Mouse (Mus musculus): ENCODE measurements at regions not wholly inside any gene's neighbourhood (a gene's known extent, or its start where the extent isn't known, plus 50 kb on each side); places are given as distances from the start of the nearest gene placed in this dataset.

GRCm38 (mm10) chr1:128712876-128713275 is 120.8 kb upstream of the Cxcr4 start:
- no peak for DNase-seq

DNA sequence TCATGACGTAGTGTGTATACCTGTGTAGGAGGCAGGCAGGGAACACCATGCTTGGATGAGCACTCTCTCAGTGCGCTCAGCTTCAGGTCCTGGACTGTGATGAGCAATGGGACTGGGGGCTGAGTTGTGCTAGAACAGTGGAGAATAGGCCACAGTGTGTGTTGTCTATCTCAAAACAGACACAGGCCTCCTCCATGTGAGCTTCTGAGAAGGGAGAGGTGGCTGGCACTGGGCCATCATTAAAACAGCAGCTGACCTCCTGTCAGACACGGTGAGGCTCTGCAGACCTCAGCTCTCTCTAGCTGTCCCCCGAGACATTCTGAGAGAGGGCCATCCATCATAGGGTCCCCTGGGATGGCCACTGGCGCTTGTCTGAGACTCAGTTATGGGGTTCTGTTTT is 119.0 kb upstream of the Cxcr4 start:
- DNase-seq: no peak

- DNase-seq: no peak
Measured at GRCm38 (mm10) chr1:128707747-128708146, 115.7 kb upstream of the Cxcr4 start.

- no peak for DNase-seq
Measured at GRCm38 (mm10) chr1:128706167-128706566, 114.1 kb upstream of the Cxcr4 start.

- no peak for DNase-seq
Measured at GRCm38 (mm10) chr1:128705071-128705503, 113.0 kb upstream of the Cxcr4 start.

- no peak for DNase-seq
Measured at GRCm38 (mm10) chr1:128701326-128701725, 109.2 kb upstream of the Cxcr4 start.

DNA sequence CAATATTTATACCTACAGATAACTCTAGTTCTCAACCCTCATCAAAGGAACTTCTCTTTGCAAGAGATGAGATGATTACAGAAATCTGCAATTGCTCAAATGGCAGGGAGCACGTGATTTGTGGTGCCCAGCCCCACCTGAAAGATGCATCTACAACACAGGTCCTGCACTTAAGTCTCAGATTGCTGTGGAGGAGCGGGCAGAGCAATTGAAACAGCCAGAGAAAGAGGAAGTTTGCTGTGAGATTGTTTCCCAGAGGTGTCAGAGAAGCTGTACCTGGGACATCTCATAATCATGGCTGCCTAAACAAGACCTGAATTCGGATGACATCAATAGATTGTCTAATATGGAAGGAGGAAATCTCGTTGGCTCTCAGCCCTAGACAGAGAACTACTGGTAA is 105.9 kb upstream of the Cxcr4 start:
- DNase-seq: no peak

- no peak for DNase-seq
Measured at GRCm38 (mm10) chr1:128695936-128696335, 103.8 kb upstream of the Cxcr4 start.

- no peak for DNase-seq
Measured at GRCm38 (mm10) chr1:128692799-128693198, 100.7 kb upstream of the Cxcr4 start.

DNA sequence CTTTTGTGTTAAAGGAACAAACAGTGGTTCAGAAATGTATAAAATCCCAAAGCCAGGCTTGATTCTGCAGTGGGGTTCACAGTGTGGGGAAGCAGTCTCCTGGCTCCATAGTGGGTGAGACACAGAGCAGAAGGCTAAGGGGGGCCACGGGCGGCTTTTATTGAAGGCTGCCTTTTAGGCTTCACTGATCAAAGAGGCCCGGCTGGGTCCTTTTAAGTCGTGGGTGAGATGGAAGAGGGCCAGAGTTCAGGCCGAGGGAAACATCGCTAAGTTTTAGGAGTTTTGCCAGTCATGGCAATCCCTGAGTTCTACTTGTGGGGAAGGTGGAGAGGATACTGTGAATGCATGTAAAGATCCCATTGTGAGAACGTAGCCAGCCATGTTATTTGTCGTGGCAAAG is 100.2 kb upstream of the Cxcr4 start:
- no peak for DNase-seq

DNA sequence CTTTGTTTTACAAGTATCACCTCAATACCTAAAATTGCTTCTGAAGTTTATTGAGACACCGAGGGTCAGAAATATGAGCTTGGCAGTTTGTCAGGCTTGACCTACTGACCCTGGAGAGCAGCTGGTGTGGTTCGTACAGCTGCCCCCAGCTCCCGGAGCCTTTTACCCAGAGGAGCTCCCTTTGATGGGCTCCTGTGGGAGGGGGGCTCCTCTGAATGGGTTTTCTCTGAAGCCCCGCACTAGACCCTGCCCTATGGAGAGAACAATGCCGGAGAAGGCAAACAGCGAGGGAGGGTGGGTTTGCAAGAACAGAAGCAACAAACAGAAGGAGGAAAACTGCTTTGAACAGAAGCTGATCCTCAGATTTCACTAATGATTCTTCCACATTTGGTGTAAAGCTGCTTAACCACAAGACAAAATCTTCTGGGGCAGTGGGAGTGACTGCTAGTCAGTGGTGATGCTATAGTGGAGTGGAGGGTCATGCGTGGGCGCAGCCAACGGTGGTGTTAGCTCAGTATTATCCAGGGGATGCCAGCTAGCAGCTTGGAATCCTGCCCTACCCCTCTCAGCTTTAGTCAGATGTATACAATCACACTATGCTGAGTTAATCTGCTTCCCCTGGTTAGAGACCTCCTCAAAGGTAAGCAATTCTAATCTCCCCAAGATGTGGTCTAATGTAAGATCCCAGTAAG is 95.3 kb upstream of the Cxcr4 start:
- no peak for DNase-seq

DNA sequence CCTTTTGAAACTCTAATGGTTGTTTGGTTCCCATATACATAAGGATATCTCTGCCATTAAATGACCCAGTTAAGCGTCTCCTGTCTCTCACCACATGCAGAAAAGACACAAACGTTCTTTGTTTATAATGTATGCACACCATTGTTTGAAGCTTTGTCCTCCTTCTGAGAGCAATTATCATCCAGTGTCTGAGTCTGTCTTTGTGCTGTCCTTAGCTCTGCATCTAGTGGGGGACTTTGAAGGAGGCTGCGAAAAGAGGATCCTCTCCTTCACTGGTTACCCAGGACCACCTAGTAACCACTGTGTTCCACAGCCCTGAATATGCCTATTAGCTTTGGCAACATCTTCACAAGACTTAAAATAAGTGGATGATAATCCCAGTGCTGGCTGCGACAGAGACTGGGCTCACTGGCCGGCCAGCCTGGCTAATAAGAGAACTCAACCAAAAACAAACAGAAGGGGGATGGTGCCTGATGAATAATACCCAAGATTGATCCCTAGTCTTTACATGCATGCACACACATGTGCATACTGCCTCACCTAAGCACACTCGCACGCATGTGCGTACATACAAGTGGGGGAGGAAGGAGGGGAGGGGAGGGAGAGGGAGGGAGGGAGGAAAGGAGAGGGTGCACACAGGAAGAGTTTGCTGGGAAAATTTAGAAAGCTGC is 93.5 kb upstream of the Cxcr4 start:
- DNase-seq: no peak

DNA sequence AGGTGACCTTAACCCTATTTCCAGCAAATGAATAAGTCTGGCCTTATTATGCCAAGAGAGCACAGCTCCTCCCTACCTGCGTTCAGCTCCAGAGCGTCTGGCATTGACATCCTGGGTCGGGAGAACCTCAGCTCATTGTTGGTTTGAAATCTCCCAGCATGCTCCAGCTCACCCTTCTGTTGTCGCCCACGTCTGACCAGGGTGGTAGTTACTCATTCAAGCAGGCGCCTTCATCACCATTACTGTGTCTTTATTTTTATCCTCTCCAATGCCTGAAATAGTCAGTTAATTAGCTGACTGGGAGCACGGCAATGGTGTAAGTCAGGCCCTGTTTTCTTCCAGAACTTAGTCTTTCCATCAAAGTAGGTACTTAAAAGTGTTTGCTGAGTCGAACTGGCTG is 90.8 kb upstream of the Cxcr4 start:
- DNase-seq: no peak

- DNase-seq: no peak
Measured at GRCm38 (mm10) chr1:128681261-128681660, 89.2 kb upstream of the Cxcr4 start.

DNA sequence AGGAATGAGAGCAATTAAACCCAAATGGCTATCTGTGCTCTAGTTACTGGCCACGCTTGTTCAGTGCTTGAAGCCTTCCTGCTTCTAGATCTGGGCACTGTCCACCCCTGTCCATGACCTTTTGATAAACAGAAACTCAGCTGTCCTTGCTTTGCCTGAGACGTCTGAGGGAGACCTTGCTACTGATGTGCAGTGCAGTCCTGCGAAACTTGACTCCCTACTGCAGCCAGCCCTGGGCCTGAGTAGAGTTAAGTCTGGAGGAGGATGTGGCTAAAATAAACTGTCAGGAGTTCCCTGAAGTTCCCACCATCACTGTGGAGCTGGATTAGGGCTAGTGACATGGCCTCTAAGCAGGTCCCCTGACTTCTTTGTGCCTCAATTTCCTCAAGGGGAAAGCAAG is 88.4 kb upstream of the Cxcr4 start:
- no peak for DNase-seq

- DNase-seq: no peak
Measured at GRCm38 (mm10) chr1:128680012-128680411, 87.9 kb upstream of the Cxcr4 start.

DNA sequence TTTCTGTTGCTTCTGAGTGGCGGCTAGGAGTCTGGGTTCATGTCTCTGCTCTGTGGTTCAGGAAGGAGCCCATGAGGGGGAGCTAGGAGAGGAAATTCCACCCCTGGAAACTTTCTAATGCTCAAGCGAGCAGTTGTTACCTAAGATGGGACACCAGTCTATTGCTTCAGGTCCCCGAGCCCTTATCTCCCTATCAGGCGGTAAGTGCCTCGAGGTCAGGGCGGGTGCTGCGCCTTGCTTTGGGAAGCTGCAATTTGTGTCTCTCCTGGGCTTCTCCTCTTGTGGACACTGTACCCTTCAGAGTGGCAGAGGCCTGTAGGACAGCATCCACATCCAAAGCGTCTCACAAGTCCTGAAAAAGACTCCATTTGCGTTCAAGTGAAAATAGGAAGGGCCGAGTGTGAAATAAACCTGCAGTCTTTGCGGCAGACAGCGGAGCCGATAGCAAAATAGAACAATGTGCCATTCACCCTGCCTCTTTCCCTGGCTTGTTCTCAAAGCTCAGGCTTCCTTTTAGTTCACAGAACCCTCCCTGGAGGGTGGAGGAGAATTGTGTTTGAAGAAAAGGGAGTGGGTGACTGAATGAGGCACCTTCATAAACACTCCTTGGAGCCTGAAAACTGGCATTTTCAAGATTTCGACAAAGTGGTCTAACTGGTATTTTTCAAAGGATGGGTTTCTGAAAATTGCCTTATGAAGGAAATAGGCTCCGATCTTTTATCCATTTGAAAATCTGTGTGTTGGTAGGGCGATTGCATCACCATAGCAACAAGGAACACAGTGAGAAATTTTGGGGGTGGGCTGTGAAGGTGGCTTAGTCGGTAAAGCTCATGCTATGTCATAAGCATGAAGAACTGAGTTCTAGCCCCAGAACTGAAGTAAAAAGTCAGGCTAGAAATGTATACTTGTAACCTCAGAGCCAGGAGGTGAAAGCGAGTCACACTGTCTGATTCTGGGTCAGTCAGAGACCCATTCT is 87.2 kb upstream of the Cxcr4 start:
- DNase-seq: no peak

DNA sequence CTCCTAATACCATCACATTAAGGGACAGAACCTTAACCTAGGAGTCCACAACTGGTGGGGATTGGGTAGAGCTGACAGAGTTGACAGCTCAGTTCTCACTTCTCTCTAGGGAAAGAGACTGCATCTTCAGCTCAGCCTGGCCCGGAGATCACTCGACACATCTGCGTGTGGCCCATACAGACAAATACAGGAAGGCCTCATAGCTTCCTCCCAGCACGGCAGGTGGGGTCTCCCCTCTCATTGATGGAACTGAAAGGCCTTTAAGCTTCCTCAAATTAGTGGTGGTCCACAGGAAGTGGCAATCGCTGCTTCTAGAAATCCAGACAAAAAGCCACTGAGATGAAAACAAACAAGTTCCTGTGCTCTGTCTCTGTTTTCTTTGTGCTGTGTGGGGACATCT is 83.4 kb upstream of the Cxcr4 start:
- DNase-seq: no peak

DNA sequence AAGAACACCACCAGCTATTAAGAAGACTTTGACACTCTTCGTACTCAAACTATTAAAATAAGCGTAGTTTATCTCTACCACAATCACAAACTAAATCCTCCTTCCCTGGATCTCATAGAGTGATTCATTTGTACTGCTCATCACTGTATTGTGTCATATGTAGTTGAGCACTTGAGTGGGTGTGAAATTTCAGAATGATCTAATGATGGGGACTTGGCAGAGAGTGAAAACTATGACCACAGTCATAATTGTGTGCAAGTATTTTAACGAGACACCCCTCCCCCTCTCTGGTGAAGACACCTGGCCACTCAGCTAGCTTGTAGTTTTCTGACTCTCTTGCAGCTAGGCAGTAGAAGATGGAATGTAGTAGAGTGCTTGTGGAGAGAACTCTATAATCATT is 80.2 kb upstream of the Cxcr4 start:
- no peak for DNase-seq

- no peak for DNase-seq
Measured at GRCm38 (mm10) chr1:128671495-128671894, 79.4 kb upstream of the Cxcr4 start.

- DNase-seq: no peak
Measured at GRCm38 (mm10) chr1:128671016-128671415, 78.9 kb upstream of the Cxcr4 start.

- no peak for DNase-seq
Measured at GRCm38 (mm10) chr1:128669241-128669666, 77.2 kb upstream of the Cxcr4 start.

- DNase-seq: no peak
Measured at GRCm38 (mm10) chr1:128668718-128669117, 76.6 kb upstream of the Cxcr4 start.
